Mouse (Mus musculus) heart, adult 9 months (tissue): ENCODE results near the gene Mecr.

Experiments
- DNase-seq, 2 experiments: peaks; one replicate each; pipeline ENCODE4 v3.0.0; 2022; ENCODE audit warnings: low spot score in 2 of 2

Gene Mecr

DNA sequence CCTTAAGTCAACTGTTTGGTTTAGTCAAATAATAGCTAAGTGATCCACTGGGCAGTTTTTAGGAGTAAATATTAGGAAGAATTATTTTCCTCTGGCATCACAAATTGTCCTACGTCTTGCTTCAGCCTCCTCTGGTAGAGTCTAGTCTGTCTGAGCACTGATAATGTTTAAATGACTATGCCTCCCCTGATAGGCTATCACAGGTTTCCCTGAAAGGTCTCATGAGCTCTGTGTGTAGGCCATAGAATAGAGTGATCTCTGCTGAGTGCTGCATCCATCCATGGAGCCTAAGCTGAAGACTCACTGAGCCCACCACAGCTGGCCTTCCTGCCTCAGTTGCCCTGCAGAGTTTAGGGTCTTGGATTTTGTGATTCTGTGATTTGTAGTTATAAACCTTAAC lies 45.3 kb downstream of the Mecr start:
- no peak for DNase-seq

GRCm38 (mm10) chr4:131890692-131891091 lies 47.4 kb downstream of the Mecr start:
- DNase-seq: no peak

GRCm38 (mm10) chr4:131897109-131897508 lies 53.8 kb downstream of the Mecr start:
- no peak for DNase-seq

GRCm38 (mm10) chr4:131897787-131898186 lies 54.5 kb downstream of the Mecr start:
- no peak for DNase-seq

DNA sequence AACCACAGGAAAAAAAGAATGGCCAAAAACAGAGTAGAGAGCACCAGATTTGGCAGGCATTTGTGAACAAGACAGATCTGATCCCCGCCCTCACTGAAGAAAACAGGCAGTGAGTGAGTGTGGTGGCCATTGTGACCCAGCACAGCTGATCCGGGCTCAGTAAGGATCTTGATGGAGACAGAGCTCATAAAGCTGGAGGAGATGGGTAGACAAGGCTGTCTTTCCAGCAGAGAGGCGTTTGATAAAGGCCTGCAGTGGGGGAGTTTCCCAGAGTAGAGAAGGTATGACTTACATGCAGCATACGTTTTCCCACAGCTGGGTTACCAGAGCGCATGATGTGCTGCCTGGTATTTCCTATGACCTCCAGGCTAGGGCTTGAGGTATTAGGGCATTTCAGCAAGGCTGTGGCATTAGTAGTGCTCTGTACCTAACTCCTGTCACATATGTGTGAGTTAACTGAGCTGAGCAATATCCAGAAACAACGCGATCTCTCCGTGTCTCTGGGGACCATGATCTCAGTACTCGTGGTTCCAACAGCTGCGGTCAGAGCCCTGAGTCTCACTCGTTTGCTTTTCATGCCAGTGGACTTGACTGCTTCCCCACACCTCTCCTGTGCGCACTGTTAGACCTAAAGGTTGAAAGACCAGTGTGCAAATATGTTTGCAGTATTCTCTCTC lies 55.4 kb downstream of the Mecr start:
- peak in 1 of 2 experiments; percentile 62 for DNase-seq

DNA sequence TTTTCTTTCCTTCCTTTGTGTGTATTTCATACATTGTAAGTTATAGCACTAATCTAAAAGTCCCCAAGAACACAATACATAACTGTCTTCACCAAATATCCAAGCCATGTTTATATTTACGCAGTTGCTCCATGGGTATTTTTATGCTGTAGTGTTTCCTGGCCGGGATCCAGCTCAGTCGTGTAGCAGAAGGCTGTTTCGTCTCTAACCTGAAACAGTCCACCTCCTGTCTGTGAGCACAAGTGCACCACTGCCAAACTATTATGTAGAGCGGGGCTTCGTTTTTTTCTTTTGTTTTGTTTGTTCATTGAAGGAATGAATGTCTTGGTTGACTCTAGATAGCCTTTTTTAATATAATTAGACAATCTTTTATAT lies 55.9 kb downstream of the Mecr start:
- no peak for DNase-seq

GRCm38 (mm10) chr4:131901090-131901489 lies 57.8 kb downstream of the Mecr start:
- DNase-seq: no peak

DNA sequence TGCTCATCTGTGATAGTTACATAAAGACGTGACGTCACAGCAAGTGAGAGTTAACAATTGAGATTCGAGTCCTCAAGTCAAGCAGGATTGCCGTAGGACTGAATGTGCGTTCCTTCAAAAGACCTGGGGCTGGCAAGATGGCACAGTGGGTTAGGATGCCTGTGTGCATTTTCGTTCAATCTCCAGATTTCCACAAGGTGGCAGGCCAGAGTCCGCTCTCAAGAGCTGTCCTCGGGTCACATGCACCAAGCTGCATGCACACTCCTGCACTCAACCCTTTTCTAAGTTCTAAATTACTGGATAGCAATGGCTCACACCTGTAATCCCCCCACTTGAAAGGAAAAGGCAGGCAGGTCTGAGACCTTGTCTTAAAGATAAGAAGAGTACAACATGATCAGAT lies 61.2 kb downstream of the Mecr start:
- DNase-seq: no peak

DNA sequence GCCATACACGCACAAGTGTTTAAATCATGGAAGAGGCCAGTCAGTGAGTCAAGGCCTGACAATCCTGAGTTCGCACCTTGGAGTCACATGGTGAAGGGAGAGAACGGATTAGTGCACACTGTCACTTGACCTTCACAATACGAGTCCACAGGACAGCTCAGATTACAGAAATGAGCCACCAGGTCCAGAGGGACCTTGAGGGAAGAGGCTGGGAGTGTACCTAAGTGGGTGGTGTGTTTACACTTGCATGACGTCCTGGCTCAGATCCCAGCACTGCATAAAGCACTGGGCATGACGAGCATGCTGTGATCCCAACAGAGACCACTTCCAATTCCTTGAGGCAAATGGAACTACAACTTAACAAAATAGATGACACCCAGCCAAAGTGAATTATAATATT lies 63.2 kb downstream of the Mecr start:
- DNase-seq: no peak

- DNase-seq: no peak
These were observed 64.6 kb downstream of the Mecr start for GRCm38 (mm10) chr4:131907912-131908311.

DNA sequence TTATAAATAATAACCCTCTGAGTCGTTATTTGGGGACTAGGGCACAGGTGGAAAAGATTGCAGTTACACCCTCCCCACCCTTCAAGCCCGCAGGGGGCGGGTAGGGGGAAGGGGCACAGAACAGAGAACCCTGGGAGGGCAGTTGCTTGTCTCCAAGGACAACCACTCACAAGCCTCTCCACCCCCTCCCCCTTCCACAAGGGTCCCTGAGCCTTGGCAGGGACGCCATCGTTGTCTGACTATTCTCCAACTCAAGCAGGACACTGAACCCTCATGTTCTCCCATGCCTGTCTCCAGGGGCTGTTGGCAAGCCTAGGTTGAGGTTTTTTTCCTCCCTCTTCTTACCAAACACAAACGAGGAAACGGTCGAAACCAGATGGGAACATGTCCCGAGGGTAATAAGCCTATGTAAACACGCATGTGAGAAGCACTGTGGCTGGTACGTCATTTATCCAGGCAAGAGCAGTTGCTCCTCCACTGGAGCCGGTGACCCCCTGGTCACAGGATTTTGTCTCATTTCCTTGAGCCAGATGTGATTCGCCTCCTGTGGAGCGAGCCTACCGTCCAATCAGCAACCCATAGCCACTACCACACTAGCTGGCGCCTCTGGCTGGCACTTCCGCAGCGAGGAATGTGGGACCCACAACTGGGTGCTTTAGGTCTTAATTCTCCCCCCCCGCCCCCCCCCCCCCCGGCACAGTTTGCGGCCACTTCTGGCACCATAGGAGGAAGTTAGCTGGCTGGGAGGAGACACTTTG lies 67.1 kb downstream of the Mecr start:
- DNase-seq: peak in 1 of 2 experiments; percentile 29

DNA sequence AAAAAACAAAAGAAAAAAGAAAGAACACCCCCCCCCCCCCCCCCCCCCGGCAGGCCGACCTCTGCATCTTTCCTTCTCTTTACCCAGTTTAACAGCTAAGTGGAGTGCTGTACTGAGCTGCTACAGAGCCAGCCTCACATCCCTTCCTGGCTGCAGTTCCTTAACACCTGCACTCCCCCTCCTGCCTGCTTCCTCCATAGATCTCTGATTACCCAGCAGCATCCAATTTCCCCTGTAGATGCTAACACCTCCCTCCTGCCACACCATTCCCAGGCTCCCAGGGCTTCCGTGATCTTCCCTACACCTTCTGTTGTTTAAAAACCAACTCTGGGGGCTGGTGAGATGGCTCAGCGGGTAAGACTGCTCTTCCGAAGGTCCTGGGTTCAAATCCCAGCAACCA lies 68.3 kb downstream of the Mecr start:
- DNase-seq: no peak

- no peak for DNase-seq
These were observed 70.3 kb downstream of the Mecr start for GRCm38 (mm10) chr4:131913526-131913925.

- no peak for DNase-seq
These were observed 70.9 kb downstream of the Mecr start for GRCm38 (mm10) chr4:131914046-131914643.

DNA sequence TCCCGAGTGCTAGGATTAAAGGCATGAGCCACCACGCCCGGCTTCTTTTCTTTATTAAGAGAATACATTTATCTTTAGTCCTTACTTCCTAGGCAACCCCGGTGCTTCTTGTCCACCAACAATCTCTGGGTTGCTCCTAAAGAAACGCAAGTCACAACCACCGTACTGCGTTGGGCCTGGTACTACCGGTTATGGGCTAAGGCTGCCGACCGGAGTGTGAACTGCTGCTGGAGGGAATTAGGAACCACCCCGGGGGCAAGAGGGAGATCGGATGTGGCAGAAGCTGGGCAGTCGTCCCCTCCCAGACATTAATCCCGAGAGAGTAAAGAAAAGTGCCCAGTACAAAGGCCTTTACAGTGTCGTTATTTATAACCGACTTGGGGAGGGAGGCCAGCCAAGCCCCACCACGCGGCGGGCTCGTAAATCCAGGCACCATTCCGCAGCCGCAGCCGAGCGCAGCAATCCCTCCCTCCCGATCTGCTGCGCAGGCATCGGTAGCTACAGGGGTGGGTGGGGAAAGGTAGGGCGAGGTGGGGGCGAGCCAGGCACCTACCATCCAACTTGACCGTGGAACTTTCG lies 71.7 kb downstream of the Mecr start:
- DNase-seq: no peak

DNA sequence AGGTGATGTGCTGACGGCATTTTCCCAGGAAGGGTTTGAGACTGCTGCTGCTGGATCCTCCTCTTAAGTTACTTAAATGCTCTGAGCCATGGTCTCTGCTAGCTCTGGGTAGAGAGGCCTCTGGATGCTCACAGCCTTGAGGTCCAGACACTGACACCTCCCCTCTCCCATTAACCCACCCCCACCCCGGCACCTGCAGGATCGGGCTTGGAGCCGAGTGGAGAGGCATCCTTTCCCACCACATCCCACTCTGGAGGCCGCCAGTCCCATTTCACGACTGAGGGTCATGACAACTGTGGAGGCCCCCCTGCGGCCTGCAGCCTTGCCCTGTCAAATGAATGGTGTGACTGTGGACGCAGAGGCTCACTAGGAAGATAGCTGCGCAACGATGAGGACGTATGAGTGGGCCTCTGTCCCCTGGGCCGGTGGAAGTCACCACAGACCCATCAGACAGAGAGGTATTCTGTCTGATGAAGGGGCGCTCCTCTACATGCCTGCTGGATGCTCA lies 72.6 kb downstream of the Mecr start:
- no peak for DNase-seq

GRCm38 (mm10) chr4:131916425-131916824 lies 73.2 kb downstream of the Mecr start:
- DNase-seq: peak; percentile 75 to 83

GRCm38 (mm10) chr4:131917010-131917555 lies 73.8 kb downstream of the Mecr start:
- peak in 1 of 2 experiments; percentile 13 for DNase-seq
